Mouse (Mus musculus): ENCODE data around the gene Neurl4.
A peak's percentile ranks its signal among the peaks of the same experiment; 100 is the strongest.

- TF ChIP-seq CTCF (IDR thresholded peaks at IDR 0.05; ENCODE audit: low read depth, low read length): peak; percentile 62
- TF ChIP-seq EP300 (IDR thresholded peaks at IDR 0.05; ENCODE audit: insufficient read depth, low read depth, low read length): no peak
- TF ChIP-seq POLR2A (IDR thresholded peaks at IDR 0.05; ENCODE audit: insufficient read depth, low read length): no peak
Observed at GRCm38 (mm10) chr11:69932254-69932653, 31.4 kb downstream of the Neurl4 start.
